Mouse (Mus musculus) CD4-positive, CD25-positive, alpha-beta regulatory T cell, adult 2 months (primary cell): Measurements from ENCODE around the gene Zfp385c.
"Not testable (repeated sequence)": the region's sequence is repeated elsewhere in the genome, so short reads cannot be mapped to it uniquely, and the experiment has no call there.

ENCODE experiments used
- DNase-seq: peaks from one replicate; pipeline ENCODE4 v3.0.0-alpha.2; 2012; ENCODE audit warnings: low read depth, low spot score

Zfp385c gene

DNA sequence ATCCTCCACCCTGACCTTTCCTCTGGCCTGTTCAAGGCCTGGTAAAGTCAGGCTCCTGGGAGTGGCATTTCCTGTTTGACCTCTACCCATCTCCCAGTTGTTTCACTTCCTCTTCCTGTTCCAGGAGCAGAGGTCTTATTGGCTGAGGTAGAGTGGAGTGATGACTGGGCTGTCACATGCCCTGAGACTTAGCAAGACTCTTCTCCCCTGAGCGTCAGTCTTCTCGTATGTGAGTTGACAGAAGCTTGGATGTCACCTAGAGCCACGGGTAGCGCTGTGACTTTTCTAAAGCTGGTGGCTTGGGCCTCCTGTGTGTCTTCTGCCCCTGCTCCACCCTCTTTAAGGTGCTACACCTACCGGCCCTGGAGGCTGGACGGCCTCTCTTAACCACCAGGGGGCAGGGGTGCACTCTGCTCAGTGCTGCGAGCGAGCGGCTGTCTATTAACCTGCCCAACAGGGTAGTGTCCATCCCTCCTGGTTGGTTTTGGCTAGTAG, 65.5 kb downstream of the Zfp385c start:
- peak; percentile 85 for DNase-seq

DNA sequence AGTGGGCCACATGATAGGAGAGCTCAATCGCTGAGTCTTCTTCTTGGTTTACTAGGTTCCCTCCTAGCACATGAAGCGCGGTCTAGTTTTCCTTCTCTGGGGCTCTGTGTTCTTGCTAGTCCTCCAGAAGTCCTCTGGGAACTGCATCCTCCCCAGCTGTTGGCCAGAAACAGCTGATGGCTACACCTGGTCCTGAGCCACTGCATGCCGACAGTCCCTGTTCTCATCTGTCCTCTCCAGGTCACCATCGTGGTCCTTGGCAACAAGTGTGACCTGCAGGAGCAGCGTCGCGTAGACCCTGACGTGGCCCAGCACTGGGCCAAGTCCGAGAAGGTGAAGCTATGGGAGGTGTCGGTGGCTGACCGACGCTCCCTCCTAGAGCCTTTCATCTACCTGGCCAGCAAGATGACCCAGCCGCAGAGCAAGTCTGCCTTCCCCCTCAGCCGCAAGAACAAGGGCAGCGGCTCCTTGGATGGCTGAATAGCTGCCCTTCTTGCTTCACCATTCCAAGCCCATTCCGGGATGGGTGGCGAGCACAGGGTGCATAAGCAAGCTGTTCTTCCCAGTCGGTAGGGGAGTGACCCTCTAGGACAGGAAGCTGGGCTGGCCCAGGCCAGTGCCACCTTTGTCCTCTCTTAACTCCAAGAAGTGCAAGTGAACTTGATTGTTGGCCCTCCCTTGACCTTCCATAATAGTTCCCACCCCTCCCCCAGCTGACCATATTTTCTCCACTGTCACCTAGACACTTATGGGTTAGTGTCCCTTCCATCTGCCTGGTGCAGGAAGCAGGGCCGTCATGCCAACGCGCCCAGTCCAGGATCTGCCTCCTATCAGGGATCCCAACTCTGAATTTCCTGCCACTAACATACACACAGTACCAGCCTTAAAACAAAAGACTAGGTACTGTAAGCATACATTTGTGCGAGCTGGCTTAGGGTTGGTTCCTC, 66.2 kb downstream of the Zfp385c start:
- no peak for DNase-seq

DNA sequence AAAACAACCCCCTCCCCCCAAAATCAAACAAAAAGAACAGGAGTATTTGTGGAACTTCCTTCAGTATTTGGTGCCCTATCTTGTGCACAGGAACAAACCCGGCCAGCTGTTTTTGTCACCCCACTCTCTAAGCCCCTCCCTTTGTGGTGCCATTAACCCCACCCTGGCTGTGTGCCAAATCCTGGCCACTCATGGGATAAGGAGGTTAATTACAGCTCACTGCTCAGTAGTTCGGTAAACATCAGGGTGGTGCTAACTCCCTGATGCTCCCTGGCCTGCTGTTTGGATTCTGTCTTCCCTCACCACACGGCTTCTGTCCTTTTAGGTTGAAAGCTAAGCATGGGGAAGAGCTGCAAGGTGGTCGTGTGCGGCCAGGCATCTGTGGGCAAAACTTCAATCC, 68.4 kb downstream of the Zfp385c start:
- DNase-seq: no peak

DNA sequence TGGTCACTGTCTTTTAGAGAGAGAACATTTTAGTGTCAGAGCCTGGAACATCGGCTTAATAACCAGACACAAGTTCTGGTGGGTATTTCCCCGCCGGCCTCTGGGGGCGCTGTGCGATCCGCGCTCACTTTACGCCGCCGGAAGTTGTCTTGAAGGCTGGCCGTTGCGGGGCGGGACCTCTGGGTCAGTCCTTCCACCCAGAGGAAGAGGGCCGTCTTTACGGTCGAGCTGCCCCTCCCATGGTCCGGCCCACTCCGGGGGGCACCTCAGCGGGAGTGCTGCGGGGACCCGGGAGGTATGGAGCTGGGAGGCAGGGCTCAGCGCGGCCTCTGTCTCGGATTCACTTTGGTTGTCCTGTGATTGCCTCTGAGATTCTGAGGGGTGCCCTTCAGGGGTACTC, 69.5 kb downstream of the Zfp385c start:
- peak; percentile 95 for DNase-seq

DNA sequence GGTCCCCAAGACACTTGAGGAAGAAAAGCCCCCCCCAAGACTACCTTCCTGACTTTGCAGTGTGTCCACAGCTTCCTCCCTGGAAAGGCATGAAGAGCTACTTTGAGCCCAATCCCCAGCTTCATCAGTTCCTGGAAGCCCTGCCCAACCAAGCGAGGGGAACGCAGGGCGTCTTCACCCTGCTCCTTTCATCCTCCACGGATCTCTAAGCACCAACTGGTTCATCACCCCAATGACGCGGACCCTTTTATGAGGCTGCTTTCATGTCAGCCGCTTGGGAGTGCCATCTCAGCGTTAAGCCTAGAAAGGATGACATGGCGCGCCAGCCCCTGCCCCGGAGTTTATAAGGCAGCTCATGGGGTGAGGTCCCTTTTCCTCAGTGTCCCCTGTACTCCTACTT, 72.3 kb downstream of the Zfp385c start, which contains the start of gene Dnajc7:
Gene Dnajc7, minus strand, starts transcription at position 187 of the 400 bp plus-strand sequence.
- DNase-seq: peak; percentile 71

DNA sequence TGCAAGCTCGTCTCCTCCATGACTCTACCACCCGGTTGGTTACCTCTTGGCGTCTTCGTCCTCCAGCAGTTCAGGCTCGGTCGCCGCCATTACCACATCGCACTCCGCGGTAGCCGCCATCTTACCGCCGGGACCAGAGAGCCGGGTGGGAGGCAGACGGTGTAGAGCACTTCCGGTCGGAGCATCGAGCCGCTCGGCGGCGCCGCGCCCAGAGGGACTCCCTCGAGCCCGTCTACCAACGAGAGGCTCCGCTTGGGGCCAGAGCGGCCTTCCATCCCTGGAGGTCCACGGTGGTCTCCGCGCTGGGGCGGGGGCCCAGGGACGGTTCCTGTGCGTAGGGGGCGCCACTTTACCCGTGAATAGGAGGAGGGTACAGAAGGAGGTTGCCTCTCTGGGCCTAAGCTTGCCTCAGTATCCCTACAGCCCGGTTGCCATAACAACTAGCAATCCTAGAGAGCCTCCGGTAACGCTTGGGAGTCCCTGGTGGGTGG, 72.7 kb downstream of the Zfp385c start:
- DNase-seq: peak; percentile 95

DNA sequence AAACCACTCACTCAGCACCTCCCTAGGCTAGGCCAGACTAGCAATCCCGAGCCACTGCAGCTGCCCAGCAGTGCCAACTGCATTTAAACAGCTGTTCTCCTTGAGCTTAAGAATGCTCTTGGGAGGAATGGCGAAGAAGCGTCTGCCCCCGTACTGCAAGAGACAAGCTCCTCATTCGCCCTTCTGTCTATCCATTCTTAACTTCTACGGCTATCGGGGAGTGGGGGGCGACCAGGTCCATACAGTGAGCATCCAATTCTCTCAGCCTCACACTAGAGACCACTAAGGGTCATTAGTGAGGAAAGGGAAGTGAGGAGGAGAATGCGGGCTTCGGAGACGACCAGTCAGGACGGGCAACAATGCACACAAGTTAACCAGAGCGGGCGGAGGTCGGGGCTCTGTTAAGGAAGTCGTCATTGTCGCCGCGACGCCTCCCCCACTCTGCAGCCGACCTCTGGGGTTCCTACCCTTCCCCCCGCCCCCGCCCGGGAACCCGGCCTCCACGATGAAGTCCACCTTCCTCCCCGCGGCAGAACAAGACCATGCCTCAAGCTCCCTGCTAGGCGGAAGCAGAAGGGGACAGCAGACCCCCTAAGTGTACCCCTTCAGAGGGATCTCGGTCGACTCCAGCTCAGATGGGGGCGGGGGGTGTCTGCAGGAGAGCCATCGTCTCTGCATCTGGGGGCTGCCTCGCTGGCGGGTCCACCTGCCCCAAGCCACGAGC, 73.3 kb downstream of the Zfp385c start, which contains the start of gene Nkiras2:
Gene Nkiras2, plus strand, starts transcription at position 484 of the 724 bp plus-strand sequence.
- peak; percentile 86 for DNase-seq

DNA sequence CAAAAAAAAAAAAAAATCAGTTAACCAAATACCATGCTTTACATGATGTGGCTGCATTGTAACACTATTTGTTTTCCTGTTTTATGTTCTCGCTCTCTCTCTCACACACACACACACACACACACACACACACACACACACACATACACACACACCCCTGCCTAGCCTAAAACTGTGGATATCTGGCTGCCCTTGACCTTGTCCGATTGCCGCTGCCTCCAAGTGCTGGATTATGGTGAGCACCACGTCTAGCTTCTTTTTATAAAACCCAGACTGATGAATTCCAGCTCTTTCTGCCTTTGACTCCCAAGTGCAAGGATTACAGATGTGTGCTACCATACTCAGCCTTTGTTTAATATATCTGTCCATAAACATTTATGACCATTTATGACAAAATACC, 74.8 kb downstream of the Zfp385c start:
- no peak for DNase-seq

DNA sequence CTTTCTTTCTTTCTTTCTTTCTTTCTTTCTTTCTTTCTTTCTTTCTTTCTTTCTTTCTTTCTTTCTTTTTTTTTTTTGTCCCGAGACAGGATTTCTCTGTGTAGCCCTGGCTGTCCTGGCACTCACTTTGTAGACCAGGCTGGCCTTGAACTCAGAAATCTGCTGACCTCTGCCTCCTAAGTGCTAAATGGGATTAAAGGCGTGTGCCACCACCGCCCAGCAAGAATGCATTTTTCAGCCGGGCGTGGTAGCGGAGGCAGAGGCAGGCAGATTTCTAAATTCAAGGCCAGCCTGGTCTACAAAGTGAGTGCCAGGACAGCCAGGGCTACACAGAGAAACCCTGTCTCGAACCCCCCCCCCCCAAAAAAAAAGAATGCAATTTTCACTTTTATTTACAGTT, 75.4 kb downstream of the Zfp385c start:
- not testable (repeated sequence) for DNase-seq

DNA sequence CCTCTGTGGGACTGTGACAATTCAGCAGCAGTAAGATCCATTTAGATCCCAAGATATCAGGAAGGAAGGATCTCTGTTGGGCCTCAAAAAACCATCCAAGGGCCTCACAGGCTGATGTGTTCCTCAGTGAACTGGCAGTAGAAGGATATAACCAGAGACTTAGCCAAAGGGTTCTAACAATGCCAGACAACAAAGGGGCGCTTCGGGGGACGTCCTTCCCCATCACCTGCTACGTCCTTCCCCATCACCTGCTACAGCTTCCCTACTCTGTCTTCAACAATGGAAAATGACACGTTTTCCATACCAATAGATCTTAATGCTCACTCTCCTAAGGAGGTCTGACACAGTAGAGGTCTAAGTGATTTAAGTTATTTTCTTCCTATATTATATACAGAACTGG, 75.9 kb downstream of the Zfp385c start:
- DNase-seq: no peak

DNA sequence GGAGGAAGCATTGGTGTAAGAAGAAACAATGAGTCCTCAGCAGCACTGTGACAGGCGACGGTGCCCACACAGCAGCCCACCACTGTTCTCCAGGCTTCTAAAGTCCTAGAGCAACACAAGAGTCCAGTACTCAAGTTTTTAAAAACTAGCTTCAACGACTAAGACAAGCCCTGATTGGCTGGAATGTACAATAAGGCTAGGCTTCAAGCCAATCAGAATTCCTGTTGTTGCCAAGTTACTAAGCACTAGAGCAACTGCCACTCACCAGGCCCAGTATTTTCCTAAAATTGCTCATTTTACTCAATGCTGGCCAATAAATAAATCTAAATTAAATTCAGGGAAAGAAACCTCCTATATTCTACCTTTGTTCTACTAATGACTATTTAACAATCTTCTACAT, 79.0 kb downstream of the Zfp385c start:
- DNase-seq: peak; percentile 28

DNA sequence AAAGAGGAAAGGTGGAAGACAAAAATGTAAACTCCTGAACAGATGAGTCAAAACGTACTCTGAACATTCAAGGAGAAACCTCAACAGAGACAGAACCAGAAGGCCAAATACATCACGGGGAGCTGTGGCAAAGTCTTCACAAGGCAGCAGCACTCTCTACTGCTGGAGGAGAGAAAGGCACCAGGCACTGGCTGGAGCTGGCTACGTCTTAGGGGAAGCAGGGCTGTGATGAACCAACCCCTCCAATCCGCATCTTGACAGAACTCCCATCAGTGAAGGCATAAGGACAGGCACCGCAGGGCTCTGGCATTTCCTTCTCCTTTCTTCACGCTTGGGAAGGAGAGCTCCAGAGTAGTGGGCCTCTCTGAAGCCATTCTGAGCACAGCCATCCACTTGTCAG, 80.6 kb downstream of the Zfp385c start:
- peak; percentile 28 for DNase-seq

DNA sequence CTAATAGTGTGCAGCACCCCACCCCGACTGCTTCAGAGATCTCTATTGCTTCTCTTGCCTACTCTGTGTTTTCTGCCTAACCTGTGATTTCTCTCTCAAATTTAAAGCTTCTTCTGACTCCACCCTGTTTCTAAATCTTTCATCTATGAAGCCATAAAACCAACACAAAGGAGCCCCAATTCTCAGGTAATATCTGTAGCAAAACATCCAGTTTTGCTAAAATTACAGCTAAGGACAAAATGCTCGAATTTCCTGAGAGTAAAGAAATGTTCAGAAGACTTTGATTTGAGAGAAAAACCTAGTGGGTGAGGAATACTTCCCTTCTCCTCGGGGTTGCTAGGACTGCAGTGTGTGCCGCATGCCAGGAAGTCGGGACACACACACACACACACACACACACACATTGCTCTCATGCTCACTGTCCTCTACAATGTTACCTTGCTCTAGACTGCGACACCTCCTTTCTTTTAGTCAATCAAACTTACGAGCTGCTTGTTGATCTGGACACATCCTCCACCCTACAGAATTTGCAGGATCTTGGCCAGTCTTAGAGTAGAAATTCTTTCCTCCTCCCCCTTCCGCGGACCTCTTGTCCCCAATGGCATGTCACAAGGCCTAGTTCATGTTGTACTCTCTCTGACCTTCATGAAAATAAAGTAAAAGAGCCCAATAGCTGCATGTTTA, 82.1 kb downstream of the Zfp385c start:
- peak; percentile 62 for DNase-seq

DNA sequence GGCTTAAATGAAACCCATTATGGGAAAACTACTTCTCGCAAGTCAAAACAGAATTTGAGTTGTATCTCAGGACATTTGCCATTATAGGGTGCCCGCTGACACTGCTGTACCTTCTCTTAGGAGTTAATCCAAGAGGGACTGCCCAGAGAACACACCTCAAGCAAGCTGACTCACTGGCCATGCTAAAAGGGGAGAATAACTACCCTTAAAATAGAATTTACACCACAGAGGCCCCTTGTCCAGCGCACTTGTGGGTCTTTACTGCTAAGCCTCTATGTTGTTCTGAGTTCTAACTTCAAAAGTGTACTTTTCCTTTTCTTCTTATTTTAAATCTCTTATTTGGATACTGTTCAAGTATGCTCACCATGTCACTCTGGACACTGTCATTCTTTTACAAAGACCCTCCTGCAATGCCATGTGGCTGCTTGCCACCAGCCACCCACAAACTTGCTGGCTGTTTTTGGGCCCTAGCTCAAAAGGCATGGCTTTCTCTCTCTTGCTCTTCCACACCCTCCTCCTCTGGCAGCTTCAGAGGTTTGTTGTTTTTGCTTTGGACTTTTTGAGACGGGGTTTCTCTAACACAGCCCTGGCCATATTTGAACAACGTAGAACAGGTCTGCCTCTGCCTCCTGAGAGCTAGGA, 82.8 kb downstream of the Zfp385c start:
- DNase-seq: no peak

DNA sequence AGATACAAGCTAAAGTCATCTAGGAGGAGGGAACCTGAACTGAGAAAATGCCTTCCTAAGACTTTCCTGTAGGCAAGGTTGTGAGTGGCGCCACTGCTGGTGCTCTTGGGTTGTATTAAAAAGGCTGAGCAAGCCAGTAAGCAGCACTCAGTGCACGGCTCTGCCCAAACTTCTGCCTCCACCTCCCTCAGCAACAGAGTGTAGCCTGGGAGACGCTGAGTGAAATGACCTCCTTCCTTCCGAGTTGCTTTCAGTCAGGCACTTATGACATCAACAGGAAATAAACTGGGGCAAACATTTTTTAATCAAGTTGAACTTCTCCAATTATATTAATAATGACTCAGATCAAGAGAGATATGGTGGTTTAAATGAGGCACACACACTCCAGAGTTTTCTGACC, 83.5 kb downstream of the Zfp385c start:
- peak; percentile 76 for DNase-seq

DNA sequence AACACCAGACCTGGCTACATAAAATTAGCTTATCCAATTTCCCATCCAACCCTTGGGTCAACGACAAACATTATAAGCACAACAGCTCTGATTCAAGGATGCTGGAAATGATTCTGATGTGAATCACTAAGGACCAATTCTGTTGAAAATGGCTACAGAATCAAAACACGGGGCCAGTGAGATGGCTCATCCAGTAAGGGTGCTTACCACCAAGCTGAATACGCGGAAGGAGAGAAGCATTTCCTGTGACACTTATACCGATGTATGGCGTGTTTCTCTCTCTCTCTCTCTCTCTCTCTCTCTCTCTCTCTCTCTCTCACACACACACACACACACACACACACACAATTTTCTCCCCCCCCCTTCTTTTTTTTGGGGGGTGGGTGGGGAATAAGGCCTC, 85.1 kb downstream of the Zfp385c start:
- DNase-seq: peak; percentile 56

DNA sequence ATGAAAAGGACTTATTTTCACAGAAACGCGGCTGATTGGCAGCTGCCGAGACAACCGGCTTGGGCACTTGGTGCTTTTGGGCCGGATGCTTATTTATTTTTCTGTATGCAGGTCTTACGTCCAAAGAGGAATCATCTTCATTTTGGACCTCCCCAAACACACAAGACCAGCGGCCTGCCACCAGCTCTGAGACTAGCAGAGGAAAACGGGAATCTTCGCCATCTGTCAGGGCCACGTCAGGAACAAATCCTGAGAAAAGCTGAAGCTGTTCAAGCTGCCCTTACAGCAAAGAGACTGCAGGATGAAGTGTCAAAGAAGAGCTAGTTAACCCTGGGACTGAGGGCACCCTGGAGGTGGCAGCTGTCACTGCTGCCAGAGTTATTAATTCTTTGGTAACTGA, 86.8 kb downstream of the Zfp385c start:
- no peak for DNase-seq

DNA sequence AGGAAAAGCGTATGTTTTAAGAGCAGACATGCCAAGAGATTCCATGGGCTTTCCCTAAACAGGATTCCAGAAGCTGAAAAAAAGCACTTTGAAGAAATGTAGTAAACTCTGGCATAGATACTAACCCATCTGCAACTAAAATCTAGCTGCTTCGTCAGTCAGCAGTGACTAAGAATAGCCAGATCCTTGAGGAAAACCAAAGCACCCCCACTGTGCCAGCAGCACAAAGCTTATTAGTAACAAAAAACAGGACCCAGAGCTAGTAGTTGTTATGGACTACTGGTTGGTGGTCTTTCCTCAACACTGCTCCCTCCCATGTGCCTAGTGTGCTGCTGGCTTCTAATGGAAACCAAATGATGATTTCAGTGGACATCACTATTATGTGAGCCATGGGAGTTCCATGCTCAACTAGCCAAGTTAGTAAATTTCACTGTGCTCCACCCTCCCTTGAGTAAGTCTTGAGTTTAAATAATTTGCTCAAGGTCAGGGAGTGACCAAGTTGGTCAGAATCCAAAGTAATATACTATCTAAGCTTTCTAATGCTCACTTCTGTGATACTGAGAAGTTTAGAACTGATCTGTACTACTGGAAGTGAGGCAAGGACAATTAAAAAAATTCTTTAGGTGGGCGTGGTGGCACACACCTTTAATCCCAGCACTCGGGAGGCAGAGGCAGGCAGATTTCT, 87.8 kb downstream of the Zfp385c start:
- DNase-seq: no peak

DNA sequence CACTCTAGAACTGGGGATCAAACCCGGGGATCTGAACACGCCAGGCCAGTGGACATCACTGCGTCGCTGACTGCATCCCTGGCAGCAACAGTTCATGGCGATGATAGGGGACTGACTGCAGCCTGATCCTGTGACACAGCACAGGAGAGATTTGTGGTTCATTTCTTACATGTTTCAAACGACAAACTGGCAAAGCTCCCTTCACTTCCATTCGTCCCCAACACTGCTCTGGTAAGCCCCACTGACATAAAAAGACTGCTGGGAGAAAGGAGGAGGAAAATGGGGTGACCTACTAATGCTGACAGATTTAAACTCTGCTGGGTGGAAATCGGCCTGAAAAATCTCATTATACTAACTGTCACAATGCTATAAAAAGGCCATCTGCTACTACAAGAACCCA, 88.4 kb downstream of the Zfp385c start:
- DNase-seq: no peak

DNA sequence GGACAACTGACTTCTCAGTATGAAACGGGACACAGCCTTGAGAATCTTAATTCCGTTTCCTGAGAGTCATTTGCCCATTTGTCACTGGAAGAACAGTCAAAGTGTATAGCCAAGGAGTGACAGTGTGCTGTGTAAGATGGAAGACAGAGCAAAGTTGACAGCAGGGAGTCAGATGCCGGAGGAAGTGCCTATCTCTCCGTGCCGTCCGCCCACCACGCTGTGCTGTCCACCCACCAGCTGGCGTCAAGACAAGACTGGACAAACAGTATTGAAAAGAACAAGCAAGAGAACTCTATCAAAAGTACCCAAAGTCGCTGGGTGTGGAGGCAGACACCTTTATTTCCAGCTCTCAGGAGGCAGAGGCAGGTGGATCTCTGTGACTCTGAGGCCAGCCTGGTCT, 89.1 kb downstream of the Zfp385c start:
- no peak for DNase-seq

DNA sequence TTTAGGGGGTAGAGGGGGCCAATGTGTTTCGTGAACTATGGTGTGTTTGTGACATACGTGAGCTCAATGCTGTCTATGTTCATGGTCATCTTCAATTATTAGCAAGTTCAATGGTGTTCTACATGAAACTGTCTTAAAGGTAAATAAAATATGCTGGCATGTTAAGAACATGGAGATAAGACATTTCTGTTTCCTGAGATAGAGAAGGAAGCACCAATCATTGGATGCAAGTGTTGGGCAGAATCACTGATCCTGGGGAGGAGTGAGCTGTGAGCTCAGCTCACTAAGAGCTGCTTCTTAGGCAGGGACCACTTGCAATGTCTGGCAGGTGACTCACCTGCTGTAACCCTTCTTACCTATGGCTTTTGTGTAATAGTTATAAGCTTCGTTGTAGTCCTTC, 90.9 kb downstream of the Zfp385c start:
- DNase-seq: no peak
